Mouse (Mus musculus): ENCODE results near the gene Hoxd3.

GRCm38 (mm10) chr2:74741252-74741978, 29.7 kb downstream of the Hoxd3 start:
- TF ChIP-seq CTCF (IDR thresholded peaks at IDR 0.05; ENCODE audit: extremely low read depth, insufficient read length, insufficient replicate concordance, low read depth, low read length) (no peak), POLR2A (IDR thresholded peaks at IDR 0.05; ENCODE audit: low read depth, low read length) (no peak)

Measured in small intestine, adult 2 months (tissue).